Mouse (Mus musculus): ENCODE data around the gene Ribc1.

- TF ChIP-seq CTCF (IDR thresholded peaks at IDR 0.05; ENCODE audit: low read depth) (no peak), EP300 (IDR thresholded peaks at IDR 0.05; ENCODE audit: low read depth) (no peak)
Observed at GRCm38 (mm10) chrX:152007863-152008262, 8.2 kb downstream of the Ribc1 start.

Data from liver, embryonic 14.5 days (tissue).